Mouse (Mus musculus) brown adipose tissue, adult 24 weeks (tissue): ENCODE measurements around the gene Cux1. TPM values are rescaled to one million over a fixed set of nuclear protein-coding genes. Genes with fewer than 3 reads are reported as not detected.
A peak's percentile ranks its signal among the peaks of the same experiment; 100 is the strongest.

Experiments used
- H3K27ac ChIP-seq: fragments of 200-500 bp; replicated peaks from 2 replicates; pipeline ENCODE4 v1.5.1; 2012; ENCODE audit warnings: low read depth, mild to moderate bottlenecking, low read length
- H3K4me1 ChIP-seq: fragments of 200-500 bp; 2 replicates; pipeline ENCODE4 v1.6.1; 2012; ENCODE audit warnings: low read length, mixed read lengths; ENCODE audit not compliant: control insufficient read depth, insufficient read depth, insufficient read length
- H3K4me3 ChIP-seq: fragments of 200-500 bp; 2 replicates; pipeline ENCODE4 v1.5.1; 2012; ENCODE audit warnings: low read depth, mild to moderate bottlenecking, low read length, moderate library complexity; ENCODE audit not compliant: insufficient read depth
- polyA plus RNA-seq: library from polyadenylated mRNA; stranded (reverse); fragments of >200 nt; gene quantifications from 2 replicates; pipeline ENCODE4 v1.2.4, GENCODE M21; 2012; ENCODE audit not compliant: missing spikeins, insufficient read depth, insufficient read length

The Cux1 gene
- polyA plus RNA-seq, 1 experiment = 45.7 TPM

- no peak overlapping the region for H3K27ac ChIP-seq
- peaks cover 9% of the 10 kb centered on the region; the same call in 1 of the 2 replicates for H3K4me1 ChIP-seq
- H3K4me3 ChIP-seq = no peak overlapping the region
Measured at GRCm38 (mm10) chr5:136512103-136512674, 55.1 kb downstream of the Cux1 start.

- Histone ChIP-seq H3K4me3 (no peak overlapping the region), H3K4me1 (peaks cover 12% of the 10 kb centered on the region; the same call in 1 of the 2 replicates), H3K27ac (no peak overlapping the region)
Measured at GRCm38 (mm10) chr5:136511378-136511777, 55.9 kb downstream of the Cux1 start.

- Histone ChIP-seq H3K4me1 (peaks cover 12% of the 10 kb centered on the region), H3K4me3 (no peak overlapping the region), H3K27ac (no peak overlapping the region)
Measured at GRCm38 (mm10) chr5:136510609-136511008, 56.7 kb downstream of the Cux1 start.

GRCm38 (mm10) chr5:136507629-136508028, 59.7 kb downstream of the Cux1 start:
- Histone ChIP-seq H3K4me1 (peaks cover 13% of the 10 kb centered on the region), H3K27ac (no peak overlapping the region), H3K4me3 (no peak overlapping the region)

GRCm38 (mm10) chr5:136506262-136506661, 61.0 kb downstream of the Cux1 start:
- no peak overlapping the region for H3K27ac ChIP-seq
- peaks cover 15% of the 10 kb centered on the region for H3K4me1 ChIP-seq
- no peak overlapping the region for H3K4me3 ChIP-seq

GRCm38 (mm10) chr5:136502491-136503086, 64.7 kb downstream of the Cux1 start:
- H3K4me3 ChIP-seq = no peak overlapping the region
- H3K27ac ChIP-seq = no peak overlapping the region
- H3K4me1 ChIP-seq = peaks cover 24% of the 10 kb centered on the region

- no peak overlapping the region for H3K4me3 ChIP-seq
- 0 out of 2 replicates have a peak overlapping the region, but pooled peaks have one; percentile 29 for H3K27ac ChIP-seq
- H3K4me1 ChIP-seq = peaks cover 22% of the 10 kb centered on the region
Measured at GRCm38 (mm10) chr5:136500307-136500871, 66.9 kb downstream of the Cux1 start.

- Histone ChIP-seq H3K4me1 (peaks cover 19% of the 10 kb centered on the region), H3K4me3 (no peak overlapping the region), H3K27ac (no peak overlapping the region)
Measured at GRCm38 (mm10) chr5:136499316-136499715, 68.0 kb downstream of the Cux1 start.

- peaks cover 19% of the 10 kb centered on the region for H3K4me1 ChIP-seq
- no peak overlapping the region for H3K4me3 ChIP-seq
- H3K27ac ChIP-seq = no peak overlapping the region
Measured at GRCm38 (mm10) chr5:136498741-136499140, 68.5 kb downstream of the Cux1 start.

GRCm38 (mm10) chr5:136497301-136497700, 70.0 kb downstream of the Cux1 start:
- Histone ChIP-seq H3K27ac (no peak overlapping the region), H3K4me1 (peaks cover 12% of the 10 kb centered on the region), H3K4me3 (no peak overlapping the region)

GRCm38 (mm10) chr5:136495581-136495980, 71.7 kb downstream of the Cux1 start:
- Histone ChIP-seq H3K4me3 (no peak overlapping the region), H3K27ac (no peak overlapping the region), H3K4me1 (peaks cover 11% of the 10 kb centered on the region)

GRCm38 (mm10) chr5:136494927-136495326, 72.4 kb downstream of the Cux1 start:
- H3K4me3 ChIP-seq = no peak overlapping the region
- H3K27ac ChIP-seq = no peak overlapping the region
- peaks cover 4% of the 10 kb centered on the region; the same call in 1 of the 2 replicates for H3K4me1 ChIP-seq

- no peak overlapping the region for H3K27ac ChIP-seq
Measured at GRCm38 (mm10) chr5:136494288-136494687, 73.0 kb downstream of the Cux1 start.

GRCm38 (mm10) chr5:136489450-136489849, 77.8 kb downstream of the Cux1 start:
- no peak overlapping the region for H3K27ac ChIP-seq
- H3K4me1 ChIP-seq = peaks cover 3% of the 10 kb centered on the region; the same call in 1 of the 2 replicates
- no peak overlapping the region for H3K4me3 ChIP-seq

More at GRCm38 (mm10) chr5:136494288-136494687, 73.0 kb downstream of the Cux1 start:
- no peaks in the 10 kb centered on the region; the same call in 1 of the 2 replicates for H3K4me1 ChIP-seq
- H3K4me3 ChIP-seq = no peak overlapping the region

- Histone ChIP-seq H3K27ac (no peak overlapping the region), H3K4me3 (no peak overlapping the region), H3K4me1 (peaks cover 3% of the 10 kb centered on the region; the same call in 1 of the 2 replicates)
Measured at GRCm38 (mm10) chr5:136488721-136489120, 78.6 kb downstream of the Cux1 start.

GRCm38 (mm10) chr5:136488223-136488622, 79.1 kb downstream of the Cux1 start:
- Histone ChIP-seq H3K27ac (no peak overlapping the region), H3K4me3 (no peak overlapping the region), H3K4me1 (peaks cover 3% of the 10 kb centered on the region; the same call in 1 of the 2 replicates)
